Mouse (Mus musculus) embryonic facial prominence, embryonic 15.5 days (tissue): ENCODE measurements around the gene Rnase12. TPM values are rescaled to one million over a fixed set of nuclear protein-coding genes. Genes with fewer than 3 reads are reported as not detected.
A peak's percentile ranks its signal among the peaks of the same experiment; 100 is the strongest.
"Not testable (repeated sequence)": the region's sequence is repeated elsewhere in the genome, so short reads cannot be mapped to it uniquely, and the experiment has no call there.

Source experiments
- ATAC-seq: fragments of 200-750 bp; cut with Nextera tagmentation; 2 replicates; pipeline ENCODE4 v1.8.0; 2017; ENCODE audit warnings: low read depth, moderate TSS enrichment; ENCODE audit not compliant: insufficient number of reproducible peaks, low FRiP score, low TSS enrichment
- H3K27ac ChIP-seq: fragments of 300-500 bp; sonication (generic); replicated peaks from 2 replicates; pipeline ENCODE4 v1.5.1; 2015; ENCODE audit warnings: mild to moderate bottlenecking, inconsistent platforms
- H3K27me3 ChIP-seq: fragments of 300-500 bp; sonication (generic); 2 replicates; pipeline ENCODE4 v1.6.1; 2015; ENCODE audit warnings: inconsistent platforms
- H3K36me3 ChIP-seq: fragments of 300-500 bp; sonication (generic); 2 replicates; pipeline ENCODE4 v1.6.1; 2015; ENCODE audit warnings: mild to moderate bottlenecking, inconsistent platforms
- H3K4me1 ChIP-seq: fragments of 300-500 bp; sonication (generic); 2 replicates; pipeline ENCODE4 v1.6.1; 2015; ENCODE audit warnings: inconsistent platforms
- H3K4me2 ChIP-seq: fragments of 300-500 bp; sonication (generic); replicated peaks from 2 replicates; pipeline ENCODE4 v1.6.1; 2015; ENCODE audit warnings: mild to moderate bottlenecking, inconsistent platforms
- H3K4me3 ChIP-seq: fragments of 300-500 bp; sonication (generic); replicated peaks from 2 replicates; pipeline ENCODE4 v1.5.1; 2015; ENCODE audit warnings: mild to moderate bottlenecking, inconsistent platforms
- H3K9ac ChIP-seq: fragments of 300-500 bp; sonication (generic); 2 replicates; pipeline ENCODE4 v1.6.1; 2015; ENCODE audit warnings: inconsistent platforms
- H3K9me3 ChIP-seq: fragments of 300-500 bp; sonication (generic); replicated peaks from 2 replicates; pipeline ENCODE4 v1.6.1; 2016; ENCODE audit warnings: inconsistent platforms
- WGBS: fragments of 180-500 bp; shearing (Covaris S2); methylation state at CpG from one replicate; pipeline ENCODE4 v1.1.7; 2015; 5-methylcytosine and 5-hydroxymethylcytosine counted together
- polyA plus RNA-seq: library from polyadenylated mRNA; unstranded; fragments of >200 nt; fragmentation: Nextera tagmentation; extraction: Ambion mirVana; gene quantifications from 2 replicates; pipeline ENCODE4 v1.2.1, GENCODE M21; 2015

Rnase12 gene
- polyA plus RNA-seq, 1 experiment from 2014 or later: 0.43 TPM

- no peak for ATAC-seq
- Histone ChIP-seq H3K4me1 (no peaks in the 10 kb centered on the region), H3K4me3 (no peak overlapping the region), H3K9me3 (no peaks in the 10 kb centered on the region), H3K4me2 (no peak overlapping the region), H3K27me3 (no peaks in the 10 kb centered on the region), H3K9ac (no peak overlapping the region), H3K27ac (no peak overlapping the region), H3K36me3 (no peaks in the 10 kb centered on the region)
- WGBS: 27% methylated on average over 5 of the region's 5 CpGs
These were observed 9.6 kb downstream of the Rnase12 start for GRCm38 (mm10) chr14:51047846-51048245.

- Histone ChIP-seq H3K9ac (no peak within 1 kb of the TSS), H3K36me3 (no peaks in the 10 kb centered on the region), H3K9me3 (no peaks in the 10 kb centered on the region), H3K4me1 (no peaks in the 10 kb centered on the region), H3K4me2 (no peak within 1 kb of the TSS), H3K27ac (no peak within 1 kb of the TSS), H3K27me3 (no peaks in the 10 kb centered on the region), H3K4me3 (no peak within 1 kb of the TSS)
- no peak for ATAC-seq
- 74% methylated on average over 6 of the region's 6 CpGs for WGBS
These were observed 15.7 kb downstream of the Rnase12 start, which contains the start of gene Rnase9 for GRCm38 (mm10) chr14:51041769-51042168. TSS of gene Rnase9 (minus strand) at chr14:51041869.

- WGBS: 77% methylated on average over 4 of the region's 4 CpGs
- Histone ChIP-seq H3K27ac (no peak overlapping the region), H3K4me2 (no peak overlapping the region), H3K9me3 (no peaks in the 10 kb centered on the region), H3K36me3 (no peaks in the 10 kb centered on the region), H3K27me3 (no peaks in the 10 kb centered on the region), H3K9ac (no peak overlapping the region), H3K4me1 (no peaks in the 10 kb centered on the region), H3K4me3 (no peak overlapping the region)
- ATAC-seq: no peak
These were observed 21.2 kb downstream of the Rnase12 start for GRCm38 (mm10) chr14:51036214-51036613.

GRCm38 (mm10) chr14:51035206-51035605 is 22.3 kb downstream of the Rnase12 start:
- H3K27ac ChIP-seq: no peak overlapping the region
- H3K9me3 ChIP-seq: no peaks in the 10 kb centered on the region
- no peaks in the 10 kb centered on the region for H3K27me3 ChIP-seq
- 43% methylated on average over 1 of the region's 1 CpGs for WGBS
- H3K36me3 ChIP-seq: no peaks in the 10 kb centered on the region
- H3K4me2 ChIP-seq: no peak overlapping the region
- no peak for ATAC-seq
- H3K4me1 ChIP-seq: no peaks in the 10 kb centered on the region
- H3K9ac ChIP-seq: no peak overlapping the region
- H3K4me3 ChIP-seq: no peak overlapping the region

- Histone ChIP-seq H3K4me1 (no peaks in the 10 kb centered on the region), H3K4me2 (no peak overlapping the region), H3K36me3 (no peaks in the 10 kb centered on the region), H3K9me3 (no peaks in the 10 kb centered on the region), H3K4me3 (no peak overlapping the region), H3K9ac (no peak overlapping the region), H3K27me3 (no peaks in the 10 kb centered on the region), H3K27ac (no peak overlapping the region)
- WGBS: 49% methylated on average over 3 of the region's 3 CpGs
- ATAC-seq: no peak
These were observed 29.9 kb downstream of the Rnase12 start for GRCm38 (mm10) chr14:51027387-51028155.

- Histone ChIP-seq H3K9ac (no peak overlapping the region), H3K4me1 (no peaks in the 10 kb centered on the region), H3K36me3 (no peaks in the 10 kb centered on the region), H3K4me3 (no peak overlapping the region), H3K9me3 (no peaks in the 10 kb centered on the region), H3K4me2 (no peak overlapping the region), H3K27me3 (no peaks in the 10 kb centered on the region), H3K27ac (no peak overlapping the region)
- ATAC-seq: no peak
- 32% methylated on average over 5 of the region's 5 CpGs for WGBS
These were observed 30.9 kb downstream of the Rnase12 start for GRCm38 (mm10) chr14:51026391-51027133.

GRCm38 (mm10) chr14:51024820-51025219 is 32.6 kb downstream of the Rnase12 start:
- Histone ChIP-seq H3K4me2 (no peak overlapping the region), H3K4me1 (no peaks in the 10 kb centered on the region), H3K36me3 (no peaks in the 10 kb centered on the region), H3K27me3 (no peaks in the 10 kb centered on the region), H3K27ac (no peak overlapping the region), H3K9ac (no peak overlapping the region), H3K4me3 (no peak overlapping the region), H3K9me3 (no peaks in the 10 kb centered on the region)
- 79% methylated on average over 1 of the region's 1 CpGs for WGBS
- ATAC-seq: no peak

GRCm38 (mm10) chr14:51023457-51023856 is 34.0 kb downstream of the Rnase12 start:
- no peaks in the 10 kb centered on the region for H3K9me3 ChIP-seq
- H3K27ac ChIP-seq: no peak overlapping the region
- H3K4me3 ChIP-seq: no peak overlapping the region
- H3K4me2 ChIP-seq: no peak overlapping the region
- no peaks in the 10 kb centered on the region for H3K27me3 ChIP-seq
- H3K36me3 ChIP-seq: no peaks in the 10 kb centered on the region
- ATAC-seq: no peak
- H3K9ac ChIP-seq: no peak overlapping the region
- WGBS: 78% methylated on average over 4 of the region's 4 CpGs
- no peaks in the 10 kb centered on the region for H3K4me1 ChIP-seq

GRCm38 (mm10) chr14:51017256-51017655 is 40.2 kb downstream of the Rnase12 start:
- Histone ChIP-seq H3K9me3 (no peaks in the 10 kb centered on the region), H3K27me3 (no peaks in the 10 kb centered on the region), H3K36me3 (no peaks in the 10 kb centered on the region), H3K4me3 (no peak overlapping the region), H3K27ac (peak overlapping the region; percentile 22; the same call in 1 of the 2 replicates), H3K4me2 (no peak overlapping the region), H3K4me1 (no peaks in the 10 kb centered on the region; the same call in 1 of the 2 replicates), H3K9ac (no peak overlapping the region)
- 25% methylated on average over 3 of the region's 3 CpGs for WGBS
- ATAC-seq: peak; percentile 67; the same call in 1 of the 2 replicates

GRCm38 (mm10) chr14:51015780-51016179 is 41.7 kb downstream of the Rnase12 start:
- ATAC-seq: no peak
- H3K27me3 ChIP-seq: no peaks in the 10 kb centered on the region
- no peak overlapping the region for H3K4me3 ChIP-seq
- no peak overlapping the region for H3K27ac ChIP-seq
- H3K4me2 ChIP-seq: no peak overlapping the region
- no peak overlapping the region for H3K9ac ChIP-seq
- H3K36me3 ChIP-seq: no peaks in the 10 kb centered on the region
- no peaks in the 10 kb centered on the region for H3K9me3 ChIP-seq
- H3K4me1 ChIP-seq: no peaks in the 10 kb centered on the region; the same call in 1 of the 2 replicates

- H3K9me3 ChIP-seq, H3K4me2 ChIP-seq, H3K4me1 ChIP-seq, H3K9ac ChIP-seq, H3K4me3 ChIP-seq, ATAC-seq, H3K36me3 ChIP-seq, H3K27me3 ChIP-seq, H3K27ac ChIP-seq: not testable (repeated sequence)
- WGBS: 89% methylated on average over 3 of the region's 3 CpGs
These were observed 42.7 kb downstream of the Rnase12 start for GRCm38 (mm10) chr14:51014724-51015123.
